Mouse (Mus musculus): ENCODE results near the gene Insc. TPM values are rescaled to one million over a fixed set of nuclear protein-coding genes. Genes with fewer than 3 reads are reported as not detected.

Gene Insc
- total and polyA plus RNA-seq, 3 experiments, result not detected

Other genes starting within 250 kb of the Insc start
- gene Cyp2r1, start 180.7 kb upstream of the Insc start, total RNA-seq (2012; rRNA removed), result not detected in 2 replicates
- gene Cyp2r1, start 180.7 kb upstream of the Insc start, polyA plus RNA-seq (2012; ENCODE audit: insufficient read depth in 1 of 2, insufficient read length in 2 of 2, low read depth in 1 of 2, low replicate concordance in 2 of 2, missing spikeins in 1 of 2), result not detected
- not detected in 2 replicates for gene Calca, start 107.3 kb upstream of the Insc start, total RNA-seq (2012; rRNA removed)
- gene Calca, start 107.3 kb upstream of the Insc start, polyA plus RNA-seq (2012; ENCODE audit: insufficient read depth in 1 of 2, insufficient read length in 2 of 2, low read depth in 1 of 2, low replicate concordance in 2 of 2, missing spikeins in 1 of 2), result not detected
- gene Calcb, start 25.1 kb upstream of the Insc start, total RNA-seq (2012; rRNA removed), result not detected in 2 replicates
- not detected for gene Calcb, start 25.1 kb upstream of the Insc start, polyA plus RNA-seq (2012; ENCODE audit: insufficient read depth in 1 of 2, insufficient read length in 2 of 2, low read depth in 1 of 2, low replicate concordance in 2 of 2, missing spikeins in 1 of 2)